ENCODE assay signal across 32 mouse cellular contexts in genomic region chr1:113204019-113204418, GRCm38 (mm10).
"Had no signal": no experiment of that assay in that cellular context is flagged by ENCODE, and none has a peak within 500 bp of the region (broad histone marks: within the 10 kb centered on the region; RNA-seq: fewer than 3 reads in every experiment).

No protein-coding gene starts in this region.

- ATAC-seq: liver, embryonic 12.5 days; liver, postnatal 0 days; lung, postnatal 0 days; midbrain, embryonic 13.5 days; midbrain, embryonic 15.5 days; midbrain, embryonic 16.5 days had no signal

- H3K4me2 ChIP-seq: limb, embryonic 12.5 days; limb, embryonic 13.5 days; limb, embryonic 15.5 days; liver, embryonic 11.5 days; liver, embryonic 12.5 days; liver, embryonic 13.5 days; liver, embryonic 15.5 days; lung, embryonic 14.5 days; lung, embryonic 15.5 days; midbrain, embryonic 11.5 days; midbrain, embryonic 12.5 days; midbrain, embryonic 13.5 days; midbrain, embryonic 15.5 days; neural tube, embryonic 12.5 days had no signal

- H3K27me3 ChIP-seq: limb, embryonic 12.5 days; limb, embryonic 13.5 days; limb, embryonic 15.5 days; liver, embryonic 12.5 days; liver, embryonic 13.5 days; liver, embryonic 15.5 days; lung, embryonic 15.5 days; megakaryocyte, embryonic 14.5 days; midbrain, embryonic 12.5 days; midbrain, embryonic 13.5 days; midbrain, embryonic 15.5 days; neural tube, embryonic 12.5 days had no signal

- H3K4me3 ChIP-seq: limb, embryonic 10.5 days; limb, embryonic 12.5 days; limb, embryonic 13.5 days; limb, embryonic 15.5 days; liver, embryonic 12.5 days; liver, embryonic 13.5 days; liver, embryonic 15.5 days; lung, embryonic 15.5 days; megakaryocyte, embryonic 14.5 days; midbrain, embryonic 10.5 days; midbrain, embryonic 12.5 days; midbrain, embryonic 13.5 days; midbrain, embryonic 15.5 days; myocyte; neural tube, embryonic 12.5 days had no signal

- H3K36me3 ChIP-seq: limb, embryonic 10.5 days; limb, embryonic 12.5 days; limb, embryonic 13.5 days; limb, embryonic 15.5 days; liver, embryonic 12.5 days; liver, embryonic 13.5 days; liver, embryonic 15.5 days; lung, embryonic 15.5 days; midbrain, embryonic 10.5 days; midbrain, embryonic 12.5 days; midbrain, embryonic 13.5 days; midbrain, embryonic 15.5 days; neural tube, embryonic 12.5 days had no signal

- H3K4me1 ChIP-seq: limb, embryonic 10.5 days; limb, embryonic 12.5 days; limb, embryonic 13.5 days; limb, embryonic 15.5 days; liver, embryonic 12.5 days; liver, embryonic 13.5 days; liver, embryonic 15.5 days; lung, embryonic 15.5 days; megakaryocyte, embryonic 14.5 days; midbrain, embryonic 10.5 days; midbrain, embryonic 12.5 days; midbrain, embryonic 13.5 days; midbrain, embryonic 15.5 days; neural tube, embryonic 12.5 days had no signal

- H3K27ac ChIP-seq: limb, embryonic 10.5 days; limb, embryonic 12.5 days; limb, embryonic 13.5 days; limb, embryonic 15.5 days; liver, embryonic 12.5 days; liver, embryonic 13.5 days; liver, embryonic 14.5 days; liver, embryonic 15.5 days; lung, embryonic 15.5 days; macrophage; midbrain, embryonic 10.5 days; midbrain, embryonic 12.5 days; midbrain, embryonic 13.5 days; midbrain, embryonic 15.5 days; neural tube, embryonic 12.5 days had no signal

- DNase-seq: left cerebral cortex, postnatal 4 days; liver; liver, embryonic 13.5 days; liver, postnatal 0 days; lung, adult 18-20 months; lung, adult 2 months; lung, embryonic 14.5 days; lung, postnatal 10 days; lung, postnatal 14 days; lung, postnatal 36 days; lung, postnatal 4 days; midbrain, embryonic 14.5 days had no signal

- H3K9ac ChIP-seq: limb, embryonic 12.5 days; limb, embryonic 13.5 days; limb, embryonic 15.5 days; liver, embryonic 12.5 days; liver, embryonic 13.5 days; liver, embryonic 14.5 days; liver, embryonic 15.5 days; liver, postnatal 0 days; lung, embryonic 14.5 days; lung, embryonic 15.5 days; midbrain, embryonic 12.5 days; midbrain, embryonic 13.5 days; midbrain, embryonic 15.5 days; neural tube, embryonic 12.5 days had no signal

- H3K9me3 ChIP-seq: limb, embryonic 10.5 days; limb, embryonic 12.5 days; limb, embryonic 13.5 days; limb, embryonic 15.5 days; liver, embryonic 12.5 days; liver, embryonic 13.5 days; liver, embryonic 15.5 days; lung, embryonic 15.5 days; megakaryocyte, embryonic 14.5 days; midbrain, embryonic 10.5 days; midbrain, embryonic 12.5 days; midbrain, embryonic 13.5 days; midbrain, embryonic 15.5 days; neural tube, embryonic 12.5 days had no signal
